Mouse (Mus musculus) lung, embryonic 15.5 days (tissue): ENCODE data around the gene Arhgap44. TPM values are rescaled to one million over a fixed set of nuclear protein-coding genes. Genes with fewer than 3 reads are reported as not detected.

Experiments used
- ATAC-seq: fragments of 200-750 bp; cut with Nextera tagmentation; 2 replicates; pipeline ENCODE4 v1.8.0; 2017; ENCODE audit warnings: moderate number of reproducible peaks, borderline replicate concordance; ENCODE audit not compliant: low FRiP score, low TSS enrichment; ENCODE audit errors: extremely low read depth
- H3K27ac ChIP-seq: fragments of 300-500 bp; sonication (generic); 2 replicates; pipeline ENCODE4 v1.5.1; 2015; ENCODE audit warnings: moderate library complexity, mild to moderate bottlenecking, inconsistent platforms
- H3K27me3 ChIP-seq: fragments of 300-500 bp; sonication (generic); 2 replicates; pipeline ENCODE4 v1.6.1; 2015; ENCODE audit warnings: inconsistent platforms
- H3K36me3 ChIP-seq: fragments of 300-500 bp; sonication (generic); 2 replicates; pipeline ENCODE4 v1.6.1; 2015; ENCODE audit warnings: inconsistent platforms
- H3K4me1 ChIP-seq: fragments of 300-500 bp; sonication (generic); 2 replicates; pipeline ENCODE4 v1.6.1; 2015; ENCODE audit warnings: inconsistent platforms
- H3K4me2 ChIP-seq: fragments of 300-500 bp; sonication (generic); 2 replicates; pipeline ENCODE4 v1.6.1; 2015; ENCODE audit warnings: inconsistent platforms, mild to moderate bottlenecking, moderate library complexity
- H3K4me3 ChIP-seq: fragments of 300-500 bp; sonication (generic); 2 replicates; pipeline ENCODE4 v1.5.1; 2015; ENCODE audit warnings: mild to moderate bottlenecking, inconsistent platforms
- H3K9ac ChIP-seq: fragments of 300-500 bp; sonication (generic); 2 replicates; pipeline ENCODE4 v1.6.1; 2015; ENCODE audit warnings: inconsistent platforms
- H3K9me3 ChIP-seq: fragments of 300-500 bp; sonication (generic); 2 replicates; pipeline ENCODE4 v1.6.1; 2016; ENCODE audit warnings: inconsistent platforms
- WGBS: fragments of 180-500 bp; shearing (Covaris S2); methylation state at CpG from one replicate; pipeline ENCODE4 v1.1.7; 2015; 5-methylcytosine and 5-hydroxymethylcytosine counted together
- polyA plus RNA-seq: library from polyadenylated mRNA; unstranded; fragments of >200 nt; fragmentation: Nextera tagmentation; extraction: Ambion mirVana; gene quantifications from 2 replicates; pipeline ENCODE4 v1.2.1, GENCODE M21; 2015

Gene Arhgap44
- polyA plus RNA-seq, 1 experiment from 2014 or later: 15.8 TPM

DNA sequence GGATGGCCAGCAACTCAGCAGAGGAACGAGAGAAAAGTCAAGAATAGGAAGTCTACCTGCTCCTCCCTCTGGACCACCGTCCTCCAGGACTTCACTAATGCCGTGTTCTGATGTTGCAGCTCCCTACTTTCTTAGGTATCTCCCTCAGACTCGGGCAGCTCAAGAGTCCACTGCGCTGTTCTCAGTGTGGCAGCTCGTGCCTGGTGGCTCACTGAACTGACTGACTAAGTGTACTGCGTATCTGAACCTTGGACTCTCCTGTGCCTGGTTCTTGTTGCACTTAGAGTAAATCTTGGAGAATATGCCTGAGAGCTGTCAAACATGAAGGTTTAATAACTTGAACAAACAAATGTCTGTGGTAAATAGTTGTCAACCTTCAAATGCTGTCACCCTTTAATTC, 130.5 kb downstream of the Arhgap44 start:
- no peak overlapping the region for H3K4me3 ChIP-seq
- H3K4me1 ChIP-seq: no peaks in the 10 kb centered on the region
- no peak overlapping the region for H3K4me2 ChIP-seq
- H3K9ac ChIP-seq: no peak overlapping the region
- ATAC-seq: no peak
- H3K27ac ChIP-seq: no peak overlapping the region
- no peaks in the 10 kb centered on the region for H3K27me3 ChIP-seq
- 86% methylated on average over 7 of the region's 7 CpGs for WGBS
- H3K36me3 ChIP-seq: no peaks in the 10 kb centered on the region
- H3K9me3 ChIP-seq: no peaks in the 10 kb centered on the region

DNA sequence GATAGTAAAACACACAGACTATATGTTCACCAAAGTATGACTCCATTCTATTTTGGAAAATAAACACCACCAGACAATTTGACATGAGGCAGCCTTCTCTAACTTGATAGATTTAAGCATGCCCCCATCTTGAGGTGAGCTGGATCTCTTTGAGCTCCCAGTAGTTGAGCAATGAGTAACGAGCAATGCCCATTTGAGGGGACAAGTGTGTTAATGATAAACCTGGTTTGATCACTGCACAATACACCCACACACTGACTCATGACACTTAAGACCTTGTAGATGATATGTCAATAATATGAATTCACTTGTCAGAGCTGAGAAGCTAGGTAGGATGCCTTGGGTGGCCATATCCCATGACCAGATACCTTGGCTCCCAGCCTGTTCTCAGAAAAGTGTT, 132.6 kb downstream of the Arhgap44 start:
- WGBS: 53% methylated on average over 1 of the region's 1 CpGs
- H3K27ac ChIP-seq: no peak overlapping the region
- H3K4me3 ChIP-seq: no peak overlapping the region
- no peaks in the 10 kb centered on the region for H3K36me3 ChIP-seq
- H3K9ac ChIP-seq: no peak overlapping the region
- H3K27me3 ChIP-seq: no peaks in the 10 kb centered on the region
- no peak overlapping the region for H3K4me2 ChIP-seq
- H3K9me3 ChIP-seq: no peaks in the 10 kb centered on the region
- no peak for ATAC-seq
- H3K4me1 ChIP-seq: no peaks in the 10 kb centered on the region

DNA sequence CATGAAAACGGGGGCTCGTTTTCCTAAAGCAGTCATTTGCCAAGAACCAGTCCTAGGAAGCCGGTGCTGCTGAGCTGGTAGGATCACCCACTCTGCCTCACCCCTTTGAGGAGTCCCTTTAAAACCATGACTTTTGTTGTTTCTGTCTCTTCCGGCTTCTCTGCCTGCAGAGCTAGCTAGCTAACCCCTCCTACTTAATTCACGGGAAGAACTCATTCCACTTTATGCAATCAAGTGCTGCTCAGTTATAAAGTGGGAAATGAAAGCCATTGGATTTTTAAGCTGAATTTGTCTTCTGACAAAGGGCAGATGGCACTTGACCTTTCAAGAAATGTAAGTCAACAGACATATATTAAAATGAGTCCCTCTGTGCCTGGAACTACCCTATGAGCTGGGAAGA, 134.7 kb downstream of the Arhgap44 start:
- 0 out of 2 replicates have a peak, but pooled peaks cover 6% of the 10 kb centered on the region for H3K36me3 ChIP-seq
- H3K9me3 ChIP-seq: no peaks in the 10 kb centered on the region
- no peaks in the 10 kb centered on the region for H3K27me3 ChIP-seq
- H3K9ac ChIP-seq: no peak overlapping the region
- 50% methylated on average over 5 of the region's 5 CpGs for WGBS
- H3K27ac ChIP-seq: no peak overlapping the region
- H3K4me1 ChIP-seq: no peaks in the 10 kb centered on the region
- H3K4me2 ChIP-seq: no peak overlapping the region
- H3K4me3 ChIP-seq: no peak overlapping the region
- ATAC-seq: no peak

DNA sequence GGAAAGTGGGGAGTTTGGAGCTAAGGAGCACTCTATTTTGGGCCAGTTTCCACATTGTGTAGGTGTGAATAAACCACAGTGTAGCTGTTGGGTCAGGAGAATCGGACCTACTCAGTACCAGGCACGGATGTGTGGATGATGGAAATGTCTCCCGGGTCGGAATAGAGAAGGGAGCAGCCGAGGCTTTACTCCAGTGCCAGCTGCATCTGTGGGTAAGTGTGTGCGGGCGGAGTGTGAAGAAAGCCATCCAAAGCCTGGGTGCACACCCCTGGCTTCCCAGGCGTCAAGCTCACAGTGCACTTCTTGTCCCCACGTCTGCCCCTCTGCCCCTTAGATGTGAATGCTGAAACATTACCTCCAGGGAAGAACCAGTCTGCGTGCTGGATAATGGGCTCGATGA, 140.0 kb downstream of the Arhgap44 start:
- no peak overlapping the region for H3K27ac ChIP-seq
- no peak for ATAC-seq
- 89% methylated on average over 11 of the region's 11 CpGs for WGBS

DNA sequence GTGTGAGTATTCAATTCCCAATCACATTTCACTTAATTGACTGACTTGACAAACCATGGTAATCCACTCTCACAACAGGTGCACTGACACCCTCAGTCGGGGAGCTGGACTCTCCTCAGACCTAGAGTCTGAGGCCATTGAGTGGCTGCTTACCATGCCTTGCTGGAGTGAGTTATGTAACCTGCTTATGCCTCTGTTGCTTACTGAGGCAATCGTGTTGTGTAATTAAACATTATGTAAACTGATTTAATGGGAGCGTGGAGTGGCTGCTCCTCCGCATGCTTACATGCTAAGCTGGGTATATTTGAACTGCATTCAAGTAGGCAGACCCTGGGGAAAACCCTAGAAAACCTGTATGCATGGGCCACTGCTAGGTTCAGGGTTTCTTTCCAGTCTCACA, 142.0 kb downstream of the Arhgap44 start:
- H3K36me3 ChIP-seq: peaks cover 6% of the 10 kb centered on the region; the same call in 1 of the 2 replicates
- ATAC-seq: no peak
- H3K27ac ChIP-seq: no peak overlapping the region
- WGBS: 78% methylated on average over 4 of the region's 4 CpGs
- no peak overlapping the region for H3K9ac ChIP-seq
- no peaks in the 10 kb centered on the region for H3K9me3 ChIP-seq
- H3K27me3 ChIP-seq: no peaks in the 10 kb centered on the region
- H3K4me3 ChIP-seq: no peak overlapping the region
- no peaks in the 10 kb centered on the region for H3K4me1 ChIP-seq
- H3K4me2 ChIP-seq: no peak overlapping the region

More for the DNA sequence above, 140.0 kb downstream of the Arhgap44 start:
- Histone ChIP-seq H3K4me1 (no peaks in the 10 kb centered on the region), H3K4me3 (no peak overlapping the region), H3K9me3 (no peaks in the 10 kb centered on the region), H3K9ac (no peak overlapping the region), H3K36me3 (0 out of 2 replicates have a peak, but pooled peaks cover 6% of the 10 kb centered on the region), H3K4me2 (no peak overlapping the region), H3K27me3 (no peaks in the 10 kb centered on the region)

DNA sequence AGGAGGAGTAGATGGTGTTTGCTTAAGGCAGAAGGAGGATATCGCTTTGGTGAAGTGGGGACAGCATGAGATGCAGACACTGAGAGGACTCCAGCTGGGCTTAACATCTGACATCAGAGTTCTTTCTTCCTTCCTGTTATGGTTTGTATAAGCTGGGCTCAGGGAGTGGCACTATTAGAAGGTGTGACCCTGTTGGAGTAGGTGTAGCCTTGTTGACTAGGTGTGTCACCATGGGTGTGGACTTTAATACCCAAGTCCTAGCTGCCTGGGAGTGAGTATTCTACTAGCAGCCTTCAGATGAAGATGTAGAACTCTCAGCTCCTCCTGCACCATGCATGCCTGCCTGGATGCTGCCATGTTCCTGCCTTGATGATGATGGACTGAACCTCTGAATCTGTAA, 146.0 kb downstream of the Arhgap44 start:
- no peak overlapping the region for H3K27ac ChIP-seq
- H3K4me2 ChIP-seq: no peak overlapping the region
- no peaks in the 10 kb centered on the region; the same call in 1 of the 2 replicates for H3K36me3 ChIP-seq
- no peaks in the 10 kb centered on the region for H3K9me3 ChIP-seq
- H3K27me3 ChIP-seq: no peaks in the 10 kb centered on the region
- no peak overlapping the region for H3K9ac ChIP-seq
- WGBS: 87% methylated on average over 1 of the region's 1 CpGs
- H3K4me3 ChIP-seq: no peak overlapping the region
- no peaks in the 10 kb centered on the region for H3K4me1 ChIP-seq
- no peak for ATAC-seq

DNA sequence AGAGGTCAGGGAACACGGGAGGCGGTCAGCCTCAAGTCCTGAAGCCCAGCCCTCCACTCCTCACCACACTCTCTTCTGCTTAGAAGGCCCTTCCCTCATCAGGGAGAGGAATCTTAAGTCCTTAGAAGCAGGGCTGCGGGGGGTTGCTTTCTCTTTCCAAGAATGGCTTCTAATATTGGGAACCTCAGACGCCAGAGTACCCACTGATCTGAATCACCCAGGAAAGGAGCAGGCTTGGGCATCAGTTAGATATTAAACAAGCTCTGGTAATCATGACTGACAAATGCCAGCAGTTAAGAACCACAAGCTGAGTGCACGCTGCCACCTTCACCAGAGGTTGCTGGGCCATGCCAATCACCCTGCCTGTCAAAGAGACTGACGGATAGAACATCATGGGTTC, 148.9 kb downstream of the Arhgap44 start:
- no peaks in the 10 kb centered on the region for H3K9me3 ChIP-seq
- H3K4me2 ChIP-seq: no peak overlapping the region
- no peak for ATAC-seq
- no peaks in the 10 kb centered on the region for H3K27me3 ChIP-seq
- no peak overlapping the region for H3K9ac ChIP-seq
- no peaks in the 10 kb centered on the region for H3K4me1 ChIP-seq
- H3K27ac ChIP-seq: no peak overlapping the region
- H3K4me3 ChIP-seq: no peak overlapping the region
- 71% methylated on average over 6 of the region's 6 CpGs for WGBS
- no peaks in the 10 kb centered on the region; the same call in 1 of the 2 replicates for H3K36me3 ChIP-seq

DNA sequence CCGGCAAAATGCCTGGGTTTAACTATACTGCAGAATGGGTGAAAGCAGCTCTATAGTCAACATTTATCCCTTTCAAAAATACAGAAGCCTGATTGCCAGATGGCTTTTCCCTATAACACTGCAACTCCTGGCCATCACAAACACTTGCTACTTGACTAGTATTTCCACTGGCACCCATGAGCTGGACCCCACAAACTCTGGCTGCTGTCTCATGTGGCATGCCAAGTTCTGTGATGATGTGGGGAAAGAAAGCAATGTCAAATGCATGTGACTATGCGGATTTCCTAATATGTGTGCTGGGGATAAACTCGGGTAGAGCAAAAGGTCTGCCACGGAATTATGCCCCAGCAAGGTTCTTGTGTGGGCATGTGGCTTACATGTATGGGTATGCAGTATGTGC, 156.7 kb downstream of the Arhgap44 start:
- ATAC-seq: no peak
- no peak overlapping the region; the same call in 1 of the 2 replicates for H3K27ac ChIP-seq
- no peaks in the 10 kb centered on the region for H3K27me3 ChIP-seq
- H3K4me1 ChIP-seq: peaks cover 15% of the 10 kb centered on the region; the same call in 1 of the 2 replicates
- no peaks in the 10 kb centered on the region for H3K9me3 ChIP-seq
- peaks cover 20% of the 10 kb centered on the region; the same call in 1 of the 2 replicates for H3K36me3 ChIP-seq
- no peak overlapping the region for H3K4me3 ChIP-seq
- no peak overlapping the region for H3K9ac ChIP-seq
- H3K4me2 ChIP-seq: no peak overlapping the region
- WGBS: 78% methylated on average over 4 of the region's 4 CpGs

DNA sequence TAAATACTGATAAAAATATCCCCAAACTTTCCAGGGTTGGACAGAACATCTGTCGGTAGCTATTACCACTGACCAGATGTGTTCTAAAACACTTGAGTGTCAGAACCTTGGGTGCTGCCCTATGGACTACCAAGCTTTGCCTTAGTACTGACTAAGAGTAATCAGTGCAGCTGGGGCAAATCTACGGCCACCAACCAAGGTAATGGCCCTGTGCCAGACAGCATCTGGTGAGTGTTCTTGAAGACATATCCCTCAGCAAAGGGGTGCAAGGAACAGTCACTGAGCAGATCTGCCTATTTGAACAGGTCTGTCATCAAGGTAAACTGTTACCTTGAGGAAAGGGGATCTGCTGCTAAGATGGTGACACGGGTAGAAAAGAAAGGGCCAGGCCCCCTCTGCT, 157.9 kb downstream of the Arhgap44 start:
- no peak for ATAC-seq
- Histone ChIP-seq H3K4me2 (no peak overlapping the region), H3K27me3 (no peaks in the 10 kb centered on the region), H3K27ac (no peak overlapping the region), H3K36me3 (peaks cover 32% of the 10 kb centered on the region), H3K9ac (no peak overlapping the region), H3K4me3 (no peak overlapping the region), H3K9me3 (no peaks in the 10 kb centered on the region), H3K4me1 (peaks cover 15% of the 10 kb centered on the region; the same call in 1 of the 2 replicates)
- WGBS: 46% methylated on average over 3 of the region's 3 CpGs

DNA sequence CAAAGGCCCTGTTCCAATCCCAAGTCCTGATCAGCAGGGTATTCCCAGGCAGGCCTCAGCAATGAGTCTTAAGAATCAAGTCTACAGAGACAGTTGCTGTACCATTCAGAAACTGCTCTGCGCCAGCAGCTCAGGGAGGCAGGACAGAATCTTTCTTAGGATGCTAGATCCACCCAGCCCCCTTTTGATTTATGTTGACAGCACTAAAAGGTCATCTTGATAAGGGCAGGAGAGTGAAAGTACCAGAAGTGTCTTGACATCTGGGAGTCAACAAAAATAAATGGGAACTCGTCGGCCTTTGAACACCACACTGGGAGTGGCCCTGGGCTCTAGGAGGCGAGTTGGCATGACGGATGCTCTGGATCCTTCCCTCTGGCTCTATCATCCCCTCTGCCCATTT, 159.2 kb downstream of the Arhgap44 start:
- H3K27ac ChIP-seq: no peak overlapping the region
- H3K9ac ChIP-seq: no peak overlapping the region
- WGBS: 52% methylated on average over 5 of the region's 5 CpGs
- H3K36me3 ChIP-seq: peaks cover 43% of the 10 kb centered on the region
- no peak overlapping the region for H3K4me2 ChIP-seq
- no peaks in the 10 kb centered on the region for H3K27me3 ChIP-seq
- no peak for ATAC-seq
- H3K4me1 ChIP-seq: peaks cover 15% of the 10 kb centered on the region; the same call in 1 of the 2 replicates
- no peak overlapping the region for H3K4me3 ChIP-seq
- no peaks in the 10 kb centered on the region for H3K9me3 ChIP-seq

DNA sequence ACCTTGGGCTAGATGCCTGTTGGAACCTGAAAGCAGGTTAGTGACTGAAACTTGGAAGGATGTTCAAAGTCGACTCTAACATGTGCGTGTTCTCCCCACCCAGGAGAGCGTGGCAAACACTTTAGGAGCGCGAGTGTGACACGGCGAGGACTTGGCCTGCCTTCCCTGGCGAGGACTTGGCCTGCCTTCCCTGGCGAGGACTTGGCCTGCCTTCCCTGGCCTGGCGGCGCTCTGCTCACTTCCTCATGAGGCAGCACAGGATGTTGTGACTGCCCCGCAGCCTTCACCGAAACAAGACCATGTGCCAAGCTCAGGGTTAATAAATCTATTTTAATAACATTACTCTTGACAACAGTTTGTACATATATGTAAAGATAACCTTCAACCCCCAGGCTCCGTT, 161.0 kb downstream of the Arhgap44 start:
- Histone ChIP-seq H3K9me3 (no peaks in the 10 kb centered on the region), H3K27me3 (no peaks in the 10 kb centered on the region), H3K4me1 (peaks cover 15% of the 10 kb centered on the region; the same call in 1 of the 2 replicates), H3K27ac (no peak overlapping the region), H3K4me3 (no peak overlapping the region), H3K4me2 (no peak overlapping the region), H3K9ac (no peak overlapping the region), H3K36me3 (peaks cover 51% of the 10 kb centered on the region)
- 75% methylated on average over 14 of the region's 14 CpGs for WGBS
- ATAC-seq: no peak

DNA sequence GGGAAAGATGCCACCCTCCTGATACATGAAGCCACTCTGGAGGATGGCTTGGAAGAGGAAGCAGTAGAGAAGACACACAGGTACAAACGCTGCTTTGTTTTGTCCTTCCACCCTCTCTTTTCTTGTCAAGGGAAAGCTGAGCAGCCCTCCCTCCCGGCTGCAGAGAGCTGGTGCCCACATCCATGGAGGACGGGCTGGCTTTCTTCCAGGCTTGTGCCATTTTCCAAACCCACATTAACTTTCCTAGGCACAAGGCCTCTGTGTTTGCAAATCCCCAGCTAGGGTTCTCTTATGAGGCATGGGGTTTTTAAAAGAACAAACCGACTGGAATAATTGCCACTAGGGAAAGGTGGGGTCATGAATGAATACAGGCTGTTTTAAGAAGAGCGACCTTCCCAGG, 163.1 kb downstream of the Arhgap44 start:
- 85% methylated on average over 5 of the region's 5 CpGs for WGBS
- Histone ChIP-seq H3K27me3 (no peaks in the 10 kb centered on the region), H3K27ac (no peak overlapping the region), H3K9ac (no peak overlapping the region), H3K9me3 (no peaks in the 10 kb centered on the region), H3K4me1 (0 out of 2 replicates have a peak, but pooled peaks cover under 1% of the 10 kb centered on the region), H3K4me3 (no peak overlapping the region), H3K36me3 (peaks cover 58% of the 10 kb centered on the region), H3K4me2 (no peak overlapping the region)
- ATAC-seq: no peak

DNA sequence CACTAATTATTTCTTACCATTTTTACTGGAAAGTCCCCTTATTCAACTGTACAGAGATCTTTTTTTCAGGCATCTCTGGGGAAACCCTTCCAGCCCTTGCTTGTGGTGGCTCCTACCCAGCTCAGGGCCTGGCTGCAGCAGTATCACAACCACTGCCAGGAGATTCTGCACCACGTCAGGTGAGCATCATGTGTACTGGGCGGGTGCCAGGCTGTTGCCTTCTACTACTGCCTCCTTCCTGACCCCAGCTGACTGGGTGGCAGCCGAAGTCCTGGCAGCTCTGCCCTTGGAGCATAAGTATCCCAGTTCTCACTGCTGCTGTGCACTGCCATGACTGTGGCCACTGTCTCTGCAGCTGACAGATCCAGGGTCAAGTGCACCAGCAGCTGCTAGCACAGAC, 164.3 kb downstream of the Arhgap44 start:
- H3K4me2 ChIP-seq: no peak overlapping the region
- H3K27ac ChIP-seq: no peak overlapping the region
- no peaks in the 10 kb centered on the region for H3K9me3 ChIP-seq
- no peaks in the 10 kb centered on the region for H3K4me1 ChIP-seq
- H3K4me3 ChIP-seq: no peak overlapping the region
- no peak for ATAC-seq
- no peaks in the 10 kb centered on the region for H3K27me3 ChIP-seq
- H3K9ac ChIP-seq: no peak overlapping the region
- 78% methylated on average over 3 of the region's 3 CpGs for WGBS
- peaks cover 70% of the 10 kb centered on the region for H3K36me3 ChIP-seq
